Mouse (Mus musculus) hindbrain, embryonic 11.5 days (tissue): Measurements from ENCODE around the gene Lrrc75b. TPM values are rescaled to one million over a fixed set of nuclear protein-coding genes. Genes with fewer than 3 reads are reported as not detected.

ENCODE experiments used
- ATAC-seq: fragments of 200-750 bp; cut with Nextera tagmentation; 2 replicates; pipeline ENCODE4 v1.8.0; 2017; ENCODE audit warnings: mild to moderate bottlenecking, moderate TSS enrichment, moderate library complexity; ENCODE audit not compliant: low FRiP score
- DNase-seq: peaks from one replicate; pipeline ENCODE4 v3.0.0-alpha.2; 2015; ENCODE audit warnings: low spot score
- H3K27ac ChIP-seq: fragments of 300-500 bp; sonication (generic); 2 replicates; pipeline ENCODE4 v1.5.1; 2014; ENCODE audit warnings: mild to moderate bottlenecking, low read depth, low read length
- H3K27me3 ChIP-seq: fragments of 300-500 bp; sonication (generic); 2 replicates; pipeline ENCODE4 v1.6.1; 2014; ENCODE audit warnings: mild to moderate bottlenecking, low read length, moderate library complexity, mixed read lengths; ENCODE audit not compliant: control insufficient read depth, insufficient read depth
- H3K36me3 ChIP-seq: fragments of 300-500 bp; sonication (generic); 2 replicates; pipeline ENCODE4 v1.6.1; 2014; ENCODE audit warnings: mild to moderate bottlenecking, low read length, moderate library complexity, mixed read lengths; ENCODE audit not compliant: control insufficient read depth, insufficient read depth
- H3K4me1 ChIP-seq: fragments of 300-500 bp; sonication (generic); replicated peaks from 2 replicates; pipeline ENCODE4 v1.6.1; 2014; ENCODE audit warnings: low read length, mixed read lengths; ENCODE audit not compliant: control insufficient read depth, insufficient read depth
- H3K4me2 ChIP-seq: fragments of 300-500 bp; sonication (generic); replicated peaks from 2 replicates; pipeline ENCODE4 v1.6.1; 2014; ENCODE audit warnings: mild to moderate bottlenecking, low read depth, low read length
- H3K4me3 ChIP-seq: fragments of 300-500 bp; sonication (generic); 2 replicates; pipeline ENCODE4 v1.5.1; 2014; ENCODE audit warnings: low read depth, low read length
- H3K9ac ChIP-seq: fragments of 300-500 bp; sonication (generic); 2 replicates; pipeline ENCODE4 v1.6.1; 2014; ENCODE audit warnings: low read depth, low read length
- H3K9me3 ChIP-seq: fragments of 300-500 bp; sonication (generic); 2 replicates; pipeline ENCODE4 v1.6.1; 2016; ENCODE audit warnings: low read length; ENCODE audit not compliant: control insufficient read depth
- WGBS: fragments of 180-500 bp; shearing (Covaris S2); extraction: QIAGEN DNeasy Blood & Tissue Kit; methylation state at CpG from one replicate; pipeline ENCODE4 v1.1.7; 2014; 5-methylcytosine and 5-hydroxymethylcytosine counted together
- polyA plus RNA-seq: library from polyadenylated mRNA; unstranded; fragments of >200 nt; fragmentation: Nextera tagmentation; extraction: Ambion mirVana; gene quantifications from 2 replicates; pipeline ENCODE4 v1.2.1, GENCODE M21; 2014

The Lrrc75b gene
- polyA plus RNA-seq, 1 experiment from 2014 or later, result 6.2 TPM

- 85% methylated on average over 12 of the region's 12 CpGs for WGBS
- peaks cover 4% of the 10 kb centered on the region for H3K27me3 ChIP-seq
- DNase-seq, result no peak
Measured at GRCm38 (mm10) chr10:75564687-75565265, 4.6 kb upstream of the Lrrc75b start.

GRCm38 (mm10) chr10:75562596-75562995 is 2.5 kb upstream of the Lrrc75b start:
- no peak overlapping the region for H3K27ac ChIP-seq
- DNase-seq (no peak), ATAC-seq (no peak)
- H3K4me2 ChIP-seq, result no peak overlapping the region
- WGBS, result 87% methylated on average over 8 of the region's 8 CpGs
- H3K4me1 ChIP-seq, result 0 out of 2 replicates have a peak, but pooled peaks cover 2% of the 10 kb centered on the region
- H3K9ac ChIP-seq, result no peak overlapping the region
- no peaks in the 10 kb centered on the region for H3K36me3 ChIP-seq
- no peak overlapping the region for H3K4me3 ChIP-seq
- H3K27me3 ChIP-seq, result peaks cover 10% of the 10 kb centered on the region
- no peaks in the 10 kb centered on the region for H3K9me3 ChIP-seq

More at GRCm38 (mm10) chr10:75564687-75565265, 4.6 kb upstream of the Lrrc75b start:
- no peak overlapping the region for H3K27ac ChIP-seq
- H3K9me3 ChIP-seq, result no peaks in the 10 kb centered on the region
- H3K36me3 ChIP-seq, result no peaks in the 10 kb centered on the region
- no peak for ATAC-seq
- no peak overlapping the region for H3K9ac ChIP-seq
- H3K4me1 ChIP-seq, result 0 out of 2 replicates have a peak, but pooled peaks cover 2% of the 10 kb centered on the region
- no peak overlapping the region for H3K4me2 ChIP-seq
- H3K4me3 ChIP-seq, result no peak overlapping the region

GRCm38 (mm10) chr10:75561071-75561654 is 1.0 kb upstream of the Lrrc75b start, which contains the start of gene Ggt1:
Gene Ggt1, plus strand, starts transcription at chr10:75561604.
- 53% methylated on average over 10 of the region's 10 CpGs for WGBS

GRCm38 (mm10) chr10:75560549-75560899 is 394 bp upstream of the Lrrc75b start:
- ATAC-seq (peak; percentile 46; the same call in 1 of the 2 replicates), DNase-seq (no peak)
- Histone ChIP-seq H3K9me3 (no peaks in the 10 kb centered on the region), H3K4me3 (peak overlapping the region; percentile 68; the same call in 1 of the 2 replicates), H3K36me3 (no peaks in the 10 kb centered on the region), H3K4me2 (peak overlapping the region; percentile 99), H3K9ac (peak overlapping the region; percentile 84), H3K4me1 (0 out of 2 replicates have a peak, but pooled peaks cover 2% of the 10 kb centered on the region), H3K27ac (no peak overlapping the region), H3K27me3 (peaks cover 10% of the 10 kb centered on the region)
- 14% methylated on average over 6 of the region's 6 CpGs for WGBS

More at GRCm38 (mm10) chr10:75561071-75561654, 1.0 kb upstream of the Lrrc75b start, which contains the start of gene Ggt1:
- Histone ChIP-seq H3K27ac (no peak within 1 kb of the TSS), H3K9me3 (no peaks in the 10 kb centered on the region), H3K4me3 (peak within 1 kb of the TSS; percentile 68; the same call in 1 of the 2 replicates), H3K4me2 (peak within 1 kb of the TSS; percentile 99), H3K4me1 (0 out of 2 replicates have a peak, but pooled peaks cover 2% of the 10 kb centered on the region), H3K36me3 (no peaks in the 10 kb centered on the region), H3K9ac (peak within 1 kb of the TSS; percentile 84), H3K27me3 (peaks cover 10% of the 10 kb centered on the region)
- ATAC-seq (no peak), DNase-seq (no peak)

GRCm38 (mm10) chr10:75559041-75559675 is 972 bp downstream of the Lrrc75b start:
- Histone ChIP-seq H3K4me1 (0 out of 2 replicates have a peak, but pooled peaks cover 2% of the 10 kb centered on the region), H3K27ac (peak overlapping the region; percentile 79), H3K27me3 (peaks cover 10% of the 10 kb centered on the region; the same call in 1 of the 2 replicates), H3K9ac (peak overlapping the region; percentile 84), H3K4me2 (peak overlapping the region; percentile 99), H3K9me3 (no peaks in the 10 kb centered on the region), H3K36me3 (no peaks in the 10 kb centered on the region), H3K4me3 (peak overlapping the region; percentile 68)
- WGBS, result 2% methylated on average over 14 of the region's 14 CpGs
- DNase-seq (peak; percentile 56), ATAC-seq (peak; percentile 16; the same call in 1 of the 2 replicates)

- Histone ChIP-seq H3K27ac (peak overlapping the region; percentile 79), H3K9ac (peak overlapping the region; percentile 36; the same call in 1 of the 2 replicates), H3K4me3 (no peak overlapping the region; the same call in 1 of the 2 replicates)
Measured at GRCm38 (mm10) chr10:75558515-75558914, 1.6 kb downstream of the Lrrc75b start.

GRCm38 (mm10) chr10:75556026-75556425 is 4.1 kb downstream of the Lrrc75b start:
- no peak overlapping the region for H3K4me2 ChIP-seq
- H3K27ac ChIP-seq, result peak overlapping the region; percentile 10; the same call in 1 of the 2 replicates
- H3K27me3 ChIP-seq, result peaks cover 10% of the 10 kb centered on the region; the same call in 1 of the 2 replicates
- peak; percentile 17 for ATAC-seq
- no peaks in the 10 kb centered on the region for H3K36me3 ChIP-seq
- H3K4me3 ChIP-seq, result no peak overlapping the region
- peak; percentile 37 for DNase-seq
- H3K4me1 ChIP-seq, result 0 out of 2 replicates have a peak, but pooled peaks cover 2% of the 10 kb centered on the region
- 53% methylated on average over 9 of the region's 9 CpGs for WGBS
- no peak overlapping the region for H3K9ac ChIP-seq
- H3K9me3 ChIP-seq, result no peaks in the 10 kb centered on the region

More at GRCm38 (mm10) chr10:75558515-75558914, 1.6 kb downstream of the Lrrc75b start:
- WGBS, result 31% methylated on average over 3 of the region's 3 CpGs
- peak; percentile 14 for DNase-seq
- Histone ChIP-seq H3K4me2 (peak overlapping the region; percentile 99), H3K9me3 (no peaks in the 10 kb centered on the region), H3K27me3 (peaks cover 10% of the 10 kb centered on the region; the same call in 1 of the 2 replicates), H3K4me1 (0 out of 2 replicates have a peak, but pooled peaks cover 2% of the 10 kb centered on the region), H3K36me3 (no peaks in the 10 kb centered on the region)
- no peak for ATAC-seq

GRCm38 (mm10) chr10:75555557-75555956 is 4.6 kb downstream of the Lrrc75b start:
- H3K9me3 ChIP-seq, result no peaks in the 10 kb centered on the region
- 0 out of 2 replicates have a peak, but pooled peaks cover 2% of the 10 kb centered on the region for H3K4me1 ChIP-seq
- no peak overlapping the region for H3K27ac ChIP-seq

More at GRCm38 (mm10) chr10:75555557-75555956, 4.6 kb downstream of the Lrrc75b start:
- no peak overlapping the region for H3K4me2 ChIP-seq
- no peaks in the 10 kb centered on the region for H3K36me3 ChIP-seq
- H3K27me3 ChIP-seq, result peaks cover 10% of the 10 kb centered on the region; the same call in 1 of the 2 replicates
- H3K4me3 ChIP-seq, result no peak overlapping the region
- 80% methylated on average over 6 of the region's 6 CpGs for WGBS
- DNase-seq (no peak), ATAC-seq (no peak)
- no peak overlapping the region for H3K9ac ChIP-seq
